Mouse (Mus musculus) heart, adult 2 months (tissue): ENCODE data around the gene Tgfbr3. TPM values are rescaled to one million over a fixed set of nuclear protein-coding genes. Genes with fewer than 3 reads are reported as not detected.

Source experiments
- DNase-seq, 2 experiments: peaks; one replicate each; pipeline ENCODE4 v3.0.0; 2021
- H3K27ac ChIP-seq: fragments of 200-600 bp; 2 replicates; pipeline ENCODE4 v1.8.1; 2022
- H3K27me3 ChIP-seq: fragments of 200-500 bp; 2 replicates; pipeline ENCODE4 v1.6.1; 2012; ENCODE audit warnings: mild to moderate bottlenecking, low read length, inconsistent platforms, mixed read lengths; ENCODE audit not compliant: control insufficient read depth, insufficient read depth
- H3K36me3 ChIP-seq: fragments of 200-500 bp; 2 replicates; pipeline ENCODE4 v1.6.1; 2012; ENCODE audit warnings: low read length, inconsistent platforms; ENCODE audit not compliant: control insufficient read depth, insufficient read depth
- H3K4me1 ChIP-seq: fragments of 200-500 bp; 2 replicates; pipeline ENCODE4 v1.6.1; 2011; ENCODE audit warnings: low read length; ENCODE audit not compliant: control insufficient read depth, insufficient read depth
- H3K4me3 ChIP-seq: fragments of 200-600 bp; 2 replicates; pipeline ENCODE4 v1.8.1; 2022
- H3K79me2 ChIP-seq: fragments of 200-500 bp; replicated peaks from 2 replicates; pipeline ENCODE4 v1.6.1; 2012; ENCODE audit warnings: mild to moderate bottlenecking, inconsistent platforms, low read length, moderate library complexity, mixed read lengths; ENCODE audit not compliant: control insufficient read depth, insufficient read depth
- H3K9ac ChIP-seq: fragments of 200-500 bp; 2 replicates; pipeline ENCODE4 v1.6.1; 2012; ENCODE audit warnings: low read depth, mild to moderate bottlenecking, control low read depth, inconsistent platforms, low read length, mixed read lengths
- CTCF ChIP-seq: fragments of 200-600 bp; IDR thresholded peaks from 2 replicates; pipeline ENCODE4 v1.8.1; 2022; ENCODE audit warnings: antibody characterized with exemption, mild to moderate bottlenecking, moderate library complexity
- EP300 ChIP-seq: fragments of 200-500 bp; IDR thresholded peaks from 2 replicates; pipeline ENCODE4 v1.6.1; 2011; ENCODE audit warnings: low read depth, low read length, control low read depth; ENCODE audit not compliant: insufficient read depth
- POLR2A ChIP-seq: fragments of 200-500 bp; IDR thresholded peaks from 2 replicates; pipeline ENCODE4 v1.6.1; 2011; ENCODE audit warnings: mild to moderate bottlenecking, low read depth, low read length, control low read depth; ENCODE audit not compliant: insufficient read depth
- WGBS: fragments of 180-500 bp; shearing (Covaris S2); methylation state at CpG from one replicate; pipeline ENCODE4 v1.1.7; 2018; 5-methylcytosine and 5-hydroxymethylcytosine counted together
- intact Hi-C: fragments of 180-260 bp; cut with DNase I; formaldehyde crosslinking; loops from one replicate; pipeline ENCODE4 v1.15.1; 2025
- polyA plus RNA-seq: library from polyadenylated mRNA; depleted of rRNA; stranded (reverse); fragments of >200 nt; gene quantifications from 2 replicates; pipeline ENCODE4 v1.2.3, GENCODE M21; 2012
- total RNA-seq, 2 experiments: library from RNA; stranded (reverse); gene quantifications; 2 replicates each; pipeline ENCODE4 v1.2.3; 2021

Tgfbr3 gene
- total and polyA plus RNA-seq, 3 experiments, result 27.2 to 47.6 (median 41.2) TPM

- no peak for TF ChIP-seq CTCF
- no peak for TF ChIP-seq POLR2A
- Histone ChIP-seq H3K27me3 (no peaks in the 10 kb centered on the region), H3K36me3 (peaks cover 37% of the 10 kb centered on the region), H3K9ac (no peak overlapping the region), H3K4me3 (no peak overlapping the region), H3K79me2 (no peaks in the 10 kb centered on the region), H3K4me1 (peaks cover 27% of the 10 kb centered on the region), H3K27ac (no peak overlapping the region)
- DNase-seq, result no peak
- WGBS, result 79% methylated on average over 9 of the region's 9 CpGs
- intact Hi-C loops, result loop anchor here (10.0 kb wide), 1 partner anchor 150 kb away; no protein-coding TSS in a partner anchor
Observed at GRCm38 (mm10) chr5:107144263-107144843, 145.1 kb downstream of the Tgfbr3 start.

GRCm38 (mm10) chr5:107143406-107143805, 146.0 kb downstream of the Tgfbr3 start:
- DNase-seq, result no peak
- Histone ChIP-seq H3K27ac (no peak overlapping the region), H3K36me3 (peaks cover 32% of the 10 kb centered on the region), H3K79me2 (no peaks in the 10 kb centered on the region), H3K27me3 (no peaks in the 10 kb centered on the region), H3K9ac (no peak overlapping the region), H3K4me1 (peaks cover 25% of the 10 kb centered on the region), H3K4me3 (no peak overlapping the region)
- WGBS, result 90% methylated on average over 5 of the region's 5 CpGs
- TF ChIP-seq CTCF (no peak), EP300 (no peak), POLR2A (no peak)
- intact Hi-C loops, result loop anchor here (10.0 kb wide), 1 partner anchor 149 kb away; no protein-coding TSS in a partner anchor

GRCm38 (mm10) chr5:107142791-107143190, 146.6 kb downstream of the Tgfbr3 start:
- 88% methylated on average over 5 of the region's 5 CpGs for WGBS
- Histone ChIP-seq H3K27me3 (no peaks in the 10 kb centered on the region), H3K36me3 (peaks cover 28% of the 10 kb centered on the region), H3K27ac (no peak overlapping the region), H3K4me1 (peaks cover 20% of the 10 kb centered on the region), H3K9ac (no peak overlapping the region), H3K79me2 (no peaks in the 10 kb centered on the region), H3K4me3 (no peak overlapping the region)
- no peak for DNase-seq
- intact Hi-C loops, result loop anchor here (10.0 kb wide), 1 partner anchor 148 kb away; no protein-coding TSS in a partner anchor
- TF ChIP-seq CTCF (no peak), EP300 (no peak)

GRCm38 (mm10) chr5:107141375-107141774, 148.1 kb downstream of the Tgfbr3 start:
- intact Hi-C loops, result loop anchor here (10.0 kb wide), 1 partner anchor 147 kb away; no protein-coding TSS in a partner anchor
- Histone ChIP-seq H3K9ac (no peak overlapping the region), H3K79me2 (no peaks in the 10 kb centered on the region), H3K27me3 (no peaks in the 10 kb centered on the region), H3K4me1 (peaks cover 15% of the 10 kb centered on the region), H3K4me3 (no peak overlapping the region), H3K36me3 (peaks cover 20% of the 10 kb centered on the region), H3K27ac (no peak overlapping the region)
- WGBS, result 92% methylated on average over 5 of the region's 5 CpGs
- no peak for DNase-seq
- TF ChIP-seq POLR2A, result no peak
- TF ChIP-seq CTCF, result no peak
- TF ChIP-seq EP300, result no peak

GRCm38 (mm10) chr5:107139800-107140651, 149.4 kb downstream of the Tgfbr3 start:
- Histone ChIP-seq H3K36me3 (peaks cover 17% of the 10 kb centered on the region), H3K4me3 (no peak overlapping the region), H3K4me1 (peaks cover 6% of the 10 kb centered on the region), H3K79me2 (no peaks in the 10 kb centered on the region), H3K27ac (peak overlapping the region; percentile 32; the same call in 1 of the 2 replicates), H3K27me3 (no peaks in the 10 kb centered on the region), H3K9ac (no peak overlapping the region)
- 68% methylated on average over 11 of the region's 11 CpGs for WGBS
- DNase-seq, result no peak
- no peak for TF ChIP-seq EP300
- TF ChIP-seq POLR2A, result no peak
- no peak for TF ChIP-seq CTCF
- intact Hi-C loops, result loop anchor here (10.0 kb wide), 1 partner anchor 145 kb away; no protein-coding TSS in a partner anchor

- no peak for DNase-seq
- Histone ChIP-seq H3K79me2 (no peaks in the 10 kb centered on the region), H3K4me1 (peaks cover 8% of the 10 kb centered on the region), H3K36me3 (peaks cover 25% of the 10 kb centered on the region), H3K4me3 (no peak overlapping the region), H3K27ac (no peak overlapping the region), H3K9ac (no peak overlapping the region), H3K27me3 (no peaks in the 10 kb centered on the region)
- WGBS, result 86% methylated on average over 2 of the region's 2 CpGs
- intact Hi-C loops, result no loop called here
- TF ChIP-seq EP300 (no peak), POLR2A (no peak), CTCF (no peak)
Observed at GRCm38 (mm10) chr5:107133336-107133735, 156.1 kb downstream of the Tgfbr3 start.
